Mouse (Mus musculus): ENCODE results near the gene C2cd3.
A peak's percentile ranks its signal among the peaks of the same experiment; 100 is the strongest.

Gene C2cd3

GRCm38 (mm10) chr7:100371495-100372451, at the start of gene C2cd3, which contains the start of gene Ppme1:
TSS of gene C2cd3 (plus strand) at chr7:100372233.
TSS of gene Ppme1 (minus strand) at chr7:100372307.
- DNase-seq (ENCODE audit: low spot score in 2 of 2), result peak; percentile 99

- DNase-seq (ENCODE audit: low spot score in 2 of 2), result no peak
Measured at GRCm38 (mm10) chr7:100323721-100324120, 48.3 kb upstream of the C2cd3 start.

- peak in 1 of 2 experiments; percentile 11 for DNase-seq (ENCODE audit: low spot score in 2 of 2)
Measured at GRCm38 (mm10) chr7:100325482-100325881, 46.6 kb upstream of the C2cd3 start.

GRCm38 (mm10) chr7:100327514-100327913, 44.5 kb upstream of the C2cd3 start:
- no peak for DNase-seq (ENCODE audit: low spot score in 2 of 2)

- no peak for DNase-seq (ENCODE audit: low spot score in 2 of 2)
Measured at GRCm38 (mm10) chr7:100328636-100329035, 43.4 kb upstream of the C2cd3 start.

- DNase-seq (ENCODE audit: low spot score in 2 of 2), result no peak
Measured at GRCm38 (mm10) chr7:100331269-100331668, 40.8 kb upstream of the C2cd3 start.

GRCm38 (mm10) chr7:100335921-100336320, 36.1 kb upstream of the C2cd3 start:
- no peak for DNase-seq (ENCODE audit: low spot score in 2 of 2)

GRCm38 (mm10) chr7:100354984-100355383, 17.0 kb upstream of the C2cd3 start:
- no peak for DNase-seq (ENCODE audit: low spot score in 2 of 2)

GRCm38 (mm10) chr7:100356324-100356723, 15.7 kb upstream of the C2cd3 start:
- DNase-seq (ENCODE audit: low spot score in 2 of 2), result no peak

- no peak for DNase-seq (ENCODE audit: low spot score in 2 of 2)
Measured at GRCm38 (mm10) chr7:100356768-100357167, 15.3 kb upstream of the C2cd3 start.

- no peak for DNase-seq (ENCODE audit: low spot score in 2 of 2)
Measured at GRCm38 (mm10) chr7:100357856-100358255, 14.2 kb upstream of the C2cd3 start.

GRCm38 (mm10) chr7:100363162-100363561, 8.9 kb upstream of the C2cd3 start:
- DNase-seq (ENCODE audit: low spot score in 2 of 2), result no peak

GRCm38 (mm10) chr7:100364888-100365287, 7.1 kb upstream of the C2cd3 start:
- no peak for DNase-seq (ENCODE audit: low spot score in 2 of 2)

GRCm38 (mm10) chr7:100372452-100372980, 483 bp downstream of the C2cd3 start:
- no peak for DNase-seq (ENCODE audit: low spot score in 2 of 2)

- DNase-seq (ENCODE audit: low spot score in 2 of 2), result no peak
Measured at GRCm38 (mm10) chr7:100378257-100378656, 6.2 kb downstream of the C2cd3 start.

- DNase-seq (ENCODE audit: low spot score in 2 of 2), result no peak
Measured at GRCm38 (mm10) chr7:100381161-100381560, 9.1 kb downstream of the C2cd3 start.

- no peak for DNase-seq (ENCODE audit: low spot score in 2 of 2)
Measured at GRCm38 (mm10) chr7:100383207-100383606, 11.2 kb downstream of the C2cd3 start.

- DNase-seq (ENCODE audit: low spot score in 2 of 2), result no peak
Measured at GRCm38 (mm10) chr7:100388174-100388573, 16.1 kb downstream of the C2cd3 start.

GRCm38 (mm10) chr7:100390166-100390565, 18.1 kb downstream of the C2cd3 start:
- DNase-seq (ENCODE audit: low spot score in 2 of 2), result no peak

- no peak for DNase-seq (ENCODE audit: low spot score in 2 of 2)
Measured at GRCm38 (mm10) chr7:100392265-100392664, 20.2 kb downstream of the C2cd3 start.

- DNase-seq (ENCODE audit: low spot score in 2 of 2), result no peak
Measured at GRCm38 (mm10) chr7:100399231-100399913, 27.3 kb downstream of the C2cd3 start.

- DNase-seq (ENCODE audit: low spot score in 2 of 2), result no peak
Measured at GRCm38 (mm10) chr7:100400899-100401539, 29.0 kb downstream of the C2cd3 start.

Data from natural killer cell, adult 2 months (primary cell).